Mouse (Mus musculus): ENCODE measurements around the gene Ino80e. TPM values are rescaled to one million over a fixed set of nuclear protein-coding genes. Genes with fewer than 3 reads are reported as not detected.

The Ino80e gene
- polyA plus RNA-seq, 1 experiment from 2014 or later = 84.6 TPM

- H3K27me3 ChIP-seq (replicated peaks; ENCODE audit: control insufficient read depth, insufficient read depth, low read length) = peaks cover 26% of the 10 kb centered on the region
Measured at GRCm38 (mm10) chr7:126825952-126826351, 36.2 kb downstream of the Ino80e start.

GRCm38 (mm10) chr7:126825403-126825802 lies 36.8 kb downstream of the Ino80e start:
- ATAC-seq (replicated peaks; ENCODE audit: low FRiP score, low TSS enrichment, low read depth) (no peak), DNase-seq (ENCODE audit: low spot score) (peak; percentile 83)
- no peaks in the 10 kb centered on the region for H3K4me1 ChIP-seq (replicated peaks; ENCODE audit: control insufficient read depth, insufficient read depth, low read length)
- H3K36me3 ChIP-seq (ENCODE audit: control insufficient read depth, insufficient read depth, low read length) = no peaks in the 10 kb centered on the region
- no peak overlapping the region for H3K9ac ChIP-seq (ENCODE audit: low read length)
- H3K27me3 ChIP-seq (replicated peaks; ENCODE audit: control insufficient read depth, insufficient read depth, low read length) = peaks cover 26% of the 10 kb centered on the region
- no peaks in the 10 kb centered on the region for H3K9me3 ChIP-seq (ENCODE audit: control insufficient read depth, low read length)
- H3K27ac ChIP-seq (ENCODE audit: low read depth) = no peak overlapping the region
- 18% methylated on average over 8 of the region's 8 CpGs for WGBS
- no peak overlapping the region for H3K4me2 ChIP-seq (ENCODE audit: low read length)
- no peak overlapping the region for H3K4me3 ChIP-seq (ENCODE audit: low read depth, low read length)

More at GRCm38 (mm10) chr7:126825952-126826351, 36.2 kb downstream of the Ino80e start:
- Histone ChIP-seq H3K4me2 (ENCODE audit: low read length) (no peak overlapping the region), H3K27ac (ENCODE audit: low read depth) (no peak overlapping the region), H3K4me3 (ENCODE audit: low read depth, low read length) (no peak overlapping the region), H3K36me3 (ENCODE audit: control insufficient read depth, insufficient read depth, low read length) (no peaks in the 10 kb centered on the region), H3K9me3 (ENCODE audit: control insufficient read depth, low read length) (no peaks in the 10 kb centered on the region), H3K4me1 (replicated peaks; ENCODE audit: control insufficient read depth, insufficient read depth, low read length) (no peaks in the 10 kb centered on the region), H3K9ac (ENCODE audit: low read length) (no peak overlapping the region)
- DNase-seq (ENCODE audit: low spot score) = no peak
- WGBS = 69% methylated on average over 5 of the region's 5 CpGs
- ATAC-seq (replicated peaks; ENCODE audit: low FRiP score, low TSS enrichment, low read depth) = no peak

GRCm38 (mm10) chr7:126823940-126824339 lies 38.2 kb downstream of the Ino80e start:
- 11% methylated on average over 10 of the region's 10 CpGs for WGBS
- DNase-seq (ENCODE audit: low spot score) = no peak
- Histone ChIP-seq H3K4me2 (ENCODE audit: low read length) (no peak overlapping the region), H3K9me3 (ENCODE audit: control insufficient read depth, low read length) (no peaks in the 10 kb centered on the region), H3K27ac (ENCODE audit: low read depth) (no peak overlapping the region), H3K4me3 (ENCODE audit: low read depth, low read length) (no peak overlapping the region), H3K36me3 (ENCODE audit: control insufficient read depth, insufficient read depth, low read length) (no peaks in the 10 kb centered on the region), H3K9ac (ENCODE audit: low read length) (no peak overlapping the region), H3K27me3 (replicated peaks; ENCODE audit: control insufficient read depth, insufficient read depth, low read length) (peaks cover 26% of the 10 kb centered on the region), H3K4me1 (replicated peaks; ENCODE audit: control insufficient read depth, insufficient read depth, low read length) (no peaks in the 10 kb centered on the region)
- no peak for ATAC-seq (replicated peaks; ENCODE audit: low FRiP score, low TSS enrichment, low read depth)

- ATAC-seq (replicated peaks; ENCODE audit: low FRiP score, low TSS enrichment, low read depth) (no peak), DNase-seq (ENCODE audit: low spot score) (no peak)
- no peaks in the 10 kb centered on the region for H3K9me3 ChIP-seq (ENCODE audit: control insufficient read depth, low read length)
- H3K9ac ChIP-seq (ENCODE audit: low read length) = no peak overlapping the region
- H3K4me3 ChIP-seq (ENCODE audit: low read depth, low read length) = peak overlapping the region; percentile 22
- peak overlapping the region; percentile 43 for H3K4me2 ChIP-seq (ENCODE audit: low read length)
- H3K27ac ChIP-seq (ENCODE audit: low read depth) = no peak overlapping the region
- H3K36me3 ChIP-seq (ENCODE audit: control insufficient read depth, insufficient read depth, low read length) = no peaks in the 10 kb centered on the region
- H3K27me3 ChIP-seq (replicated peaks; ENCODE audit: control insufficient read depth, insufficient read depth, low read length) = peaks cover 26% of the 10 kb centered on the region
- WGBS = 2% methylated on average over 17 of the region's 19 CpGs
- no peaks in the 10 kb centered on the region for H3K4me1 ChIP-seq (replicated peaks; ENCODE audit: control insufficient read depth, insufficient read depth, low read length)
Measured at GRCm38 (mm10) chr7:126823202-126823711, 38.9 kb downstream of the Ino80e start.

- H3K4me3 ChIP-seq (ENCODE audit: low read depth, low read length) = peak overlapping the region; percentile 22; the same call in 1 of the 2 replicates
- no peak overlapping the region for H3K9ac ChIP-seq (ENCODE audit: low read length)
Measured at GRCm38 (mm10) chr7:126822741-126823140, 39.4 kb downstream of the Ino80e start.

GRCm38 (mm10) chr7:126821835-126822511 lies 40.2 kb downstream of the Ino80e start:
- Histone ChIP-seq H3K4me2 (ENCODE audit: low read length) (no peak overlapping the region), H3K36me3 (ENCODE audit: control insufficient read depth, insufficient read depth, low read length) (no peaks in the 10 kb centered on the region), H3K9ac (ENCODE audit: low read length) (no peak overlapping the region), H3K9me3 (ENCODE audit: control insufficient read depth, low read length) (no peaks in the 10 kb centered on the region), H3K27ac (ENCODE audit: low read depth) (no peak overlapping the region), H3K4me1 (replicated peaks; ENCODE audit: control insufficient read depth, insufficient read depth, low read length) (no peaks in the 10 kb centered on the region), H3K27me3 (replicated peaks; ENCODE audit: control insufficient read depth, insufficient read depth, low read length) (peaks cover 26% of the 10 kb centered on the region), H3K4me3 (ENCODE audit: low read depth, low read length) (no peak overlapping the region)
- WGBS = 22% methylated on average over 7 of the region's 7 CpGs
- peak; percentile 51 for ATAC-seq (replicated peaks; ENCODE audit: low FRiP score, low TSS enrichment, low read depth)
- peak; percentile 92 for DNase-seq (ENCODE audit: low spot score)

More at GRCm38 (mm10) chr7:126822741-126823140, 39.4 kb downstream of the Ino80e start:
- no peaks in the 10 kb centered on the region for H3K9me3 ChIP-seq (ENCODE audit: control insufficient read depth, low read length)
- WGBS = 9% methylated on average over 9 of the region's 9 CpGs
- ATAC-seq (replicated peaks; ENCODE audit: low FRiP score, low TSS enrichment, low read depth) (no peak), DNase-seq (ENCODE audit: low spot score) (no peak)
- no peaks in the 10 kb centered on the region for H3K4me1 ChIP-seq (replicated peaks; ENCODE audit: control insufficient read depth, insufficient read depth, low read length)
- H3K4me2 ChIP-seq (ENCODE audit: low read length) = peak overlapping the region; percentile 43; the same call in 1 of the 2 replicates
- H3K36me3 ChIP-seq (ENCODE audit: control insufficient read depth, insufficient read depth, low read length) = no peaks in the 10 kb centered on the region
- H3K27me3 ChIP-seq (replicated peaks; ENCODE audit: control insufficient read depth, insufficient read depth, low read length) = peaks cover 26% of the 10 kb centered on the region
- H3K27ac ChIP-seq (ENCODE audit: low read depth) = no peak overlapping the region

GRCm38 (mm10) chr7:126818818-126819217 lies 43.4 kb downstream of the Ino80e start:
- no peak for ATAC-seq (replicated peaks; ENCODE audit: low FRiP score, low TSS enrichment, low read depth)
- Histone ChIP-seq H3K36me3 (ENCODE audit: control insufficient read depth, insufficient read depth, low read length) (no peaks in the 10 kb centered on the region), H3K27ac (ENCODE audit: low read depth) (no peak overlapping the region), H3K4me3 (ENCODE audit: low read depth, low read length) (no peak overlapping the region), H3K9me3 (ENCODE audit: control insufficient read depth, low read length) (no peaks in the 10 kb centered on the region), H3K4me1 (replicated peaks; ENCODE audit: control insufficient read depth, insufficient read depth, low read length) (no peaks in the 10 kb centered on the region), H3K4me2 (ENCODE audit: low read length) (no peak overlapping the region), H3K9ac (ENCODE audit: low read length) (no peak overlapping the region), H3K27me3 (replicated peaks; ENCODE audit: control insufficient read depth, insufficient read depth, low read length) (peaks cover 15% of the 10 kb centered on the region)
- WGBS = 19% methylated on average over 1 of the region's 1 CpGs
- no peak for DNase-seq (ENCODE audit: low spot score)

- Histone ChIP-seq H3K9ac (ENCODE audit: low read length) (no peak overlapping the region), H3K27me3 (replicated peaks; ENCODE audit: control insufficient read depth, insufficient read depth, low read length) (peaks cover 3% of the 10 kb centered on the region; the same call in 1 of the 2 replicates), H3K9me3 (ENCODE audit: control insufficient read depth, low read length) (no peaks in the 10 kb centered on the region), H3K36me3 (ENCODE audit: control insufficient read depth, insufficient read depth, low read length) (no peaks in the 10 kb centered on the region), H3K27ac (ENCODE audit: low read depth) (no peak overlapping the region), H3K4me2 (ENCODE audit: low read length) (no peak overlapping the region), H3K4me1 (replicated peaks; ENCODE audit: control insufficient read depth, insufficient read depth, low read length) (no peaks in the 10 kb centered on the region), H3K4me3 (ENCODE audit: low read depth, low read length) (no peak overlapping the region)
- ATAC-seq (replicated peaks; ENCODE audit: low FRiP score, low TSS enrichment, low read depth) (no peak), DNase-seq (ENCODE audit: low spot score) (no peak)
- 85% methylated on average over 7 of the region's 7 CpGs for WGBS
Measured at GRCm38 (mm10) chr7:126817595-126817994, 44.6 kb downstream of the Ino80e start.

- H3K9me3 ChIP-seq (ENCODE audit: control insufficient read depth, low read length) = no peaks in the 10 kb centered on the region
- no peak overlapping the region for H3K27ac ChIP-seq (ENCODE audit: low read depth)
- DNase-seq (ENCODE audit: low spot score) = no peak
- no peaks in the 10 kb centered on the region for H3K4me1 ChIP-seq (replicated peaks; ENCODE audit: control insufficient read depth, insufficient read depth, low read length)
- WGBS = 89% methylated on average over 8 of the region's 8 CpGs
- H3K4me2 ChIP-seq (ENCODE audit: low read length) = no peak overlapping the region
- no peaks in the 10 kb centered on the region for H3K36me3 ChIP-seq (ENCODE audit: control insufficient read depth, insufficient read depth, low read length)
- H3K9ac ChIP-seq (ENCODE audit: low read length) = no peak overlapping the region
- no peak overlapping the region for H3K4me3 ChIP-seq (ENCODE audit: low read depth, low read length)
- H3K27me3 ChIP-seq (replicated peaks; ENCODE audit: control insufficient read depth, insufficient read depth, low read length) = no peaks in the 10 kb centered on the region
- ATAC-seq (replicated peaks; ENCODE audit: low FRiP score, low TSS enrichment, low read depth) = no peak
Measured at GRCm38 (mm10) chr7:126816494-126816893, 45.7 kb downstream of the Ino80e start.

Data from intestine, embryonic 14.5 days (tissue).